Mouse (Mus musculus) frontal cortex, postnatal 36 days (tissue): ENCODE data around the gene Nap1l3.

Source experiments
- DNase-seq, 2 experiments: peaks; one replicate each; pipeline ENCODE4 v3.0.0; 2022; ENCODE audit warnings: low spot score in 2 of 2

The Nap1l3 gene

DNA sequence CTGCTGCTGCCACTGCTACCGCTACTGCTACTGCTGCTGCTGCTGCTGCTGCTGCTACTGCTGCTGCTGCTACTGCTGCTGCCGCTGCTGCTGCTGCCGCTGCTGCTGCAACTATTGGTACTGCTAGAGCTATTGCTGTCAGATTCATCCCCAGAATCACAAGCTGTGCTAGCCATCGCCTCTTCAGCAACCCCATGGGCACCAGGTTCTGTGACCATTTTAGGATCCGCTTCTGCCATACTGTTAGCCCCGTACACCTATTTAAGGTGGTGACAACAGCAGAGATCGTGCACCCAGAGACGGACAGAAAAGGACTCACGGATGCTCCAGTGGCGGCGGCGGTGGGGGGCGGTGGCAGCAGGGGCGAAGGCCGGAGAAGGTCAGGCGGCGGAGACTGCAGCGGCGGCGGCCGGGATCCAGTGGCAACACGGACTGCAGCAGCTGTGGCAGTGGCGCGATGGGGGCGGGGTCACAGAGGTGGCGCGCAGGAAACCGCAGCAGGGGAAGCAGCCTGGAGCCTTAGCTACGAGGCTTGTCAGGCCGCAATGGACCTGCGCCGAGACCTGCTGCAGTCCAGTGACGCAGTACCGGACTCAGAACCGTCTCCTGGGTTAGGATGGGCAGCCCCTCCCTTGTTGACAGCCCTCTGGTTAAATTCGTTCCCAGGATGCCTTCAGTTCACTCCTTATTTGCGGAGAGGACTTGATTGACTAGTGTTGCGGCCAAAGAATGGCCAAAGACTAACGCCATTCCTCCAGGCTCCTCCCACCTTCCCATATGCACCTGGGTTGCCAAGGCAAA, at the start of gene Nap1l3:
Nap1l3 (minus strand) TSS at position 621 of the 801 bp plus-strand sequence.
- DNase-seq = peak; percentile 65 to 83

GRCm38 (mm10) chrX:122397652-122398051, 451 bp upstream of the Nap1l3 start:
- no peak for DNase-seq
